Mouse (Mus musculus): ENCODE measurements around the gene Gm40193.
"Not testable (repeated sequence)": the region's sequence is repeated elsewhere in the genome, so short reads cannot be mapped to it uniquely, and the experiment has no call there.

GRCm38 (mm10) chr11:70531065-70531464, 1.7 kb downstream of the Gm40193 start:
- TF ChIP-seq CTCF (IDR thresholded peaks at IDR 0.05), result peak; percentile 16; the same call in 1 of the 2 replicates
- TF ChIP-seq EP300 (IDR thresholded peaks at IDR 0.05), result not testable (repeated sequence)

All from lung, postnatal 0 days (tissue).